Mouse (Mus musculus) MEL (cell line): ENCODE results near the gene 4930550C14Rik. TPM values are rescaled to one million over a fixed set of nuclear protein-coding genes. Genes with fewer than 3 reads are reported as not detected.
A peak's percentile ranks its signal among the peaks of the same experiment; 100 is the strongest.

ENCODE experiments used
- DNase-seq: peaks from one replicate; pipeline ENCODE4 v3.0.0; 2011; ENCODE audit warnings: low read depth, low spot score
- H3K27ac ChIP-seq: 2 replicates; pipeline ENCODE4 v1.5.1; 2012; ENCODE audit warnings: low read depth, mild to moderate bottlenecking, control low read depth, low read length, moderate library complexity; ENCODE audit not compliant: control insufficient read depth
- H3K27me3 ChIP-seq, 2 experiments: fragments of 150-350 bp in 1 of 2; sonication (generic) in 1 of 2; 2 replicates each; pipeline ENCODE4 v1.6.1; 2012; ENCODE audit warnings: low read length in 2 of 2, mild to moderate bottlenecking in 2 of 2, improper control_type of control experiment in 1 of 2, moderate library complexity in 1 of 2; ENCODE audit not compliant: insufficient read depth in 2 of 2, control insufficient read depth in 1 of 2
- H3K36me3 ChIP-seq, 2 experiments: 2 replicates each; pipeline ENCODE4 v1.6.1; 2012 to 2014; ENCODE audit warnings: low read length in 2 of 2, improper control_type of control experiment in 1 of 2, inconsistent platforms in 1 of 2, mild to moderate bottlenecking in 1 of 2; ENCODE audit not compliant: insufficient read depth in 2 of 2, control insufficient read depth in 1 of 2
- H3K4me1 ChIP-seq, 2 experiments: fragments of 150-350 bp in 1 of 2; sonication (generic) in 1 of 2; 2 replicates each; pipeline ENCODE4 v1.6.1; 2012; ENCODE audit warnings: low read length in 2 of 2, improper control_type of control experiment in 1 of 2, mild to moderate bottlenecking in 1 of 2; ENCODE audit not compliant: insufficient read depth in 2 of 2, control insufficient read depth in 1 of 2
- H3K4me3 ChIP-seq, 2 experiments: fragments of 150-350 bp in 1 of 2; sonication (generic) in 1 of 2; 2 replicates each; pipeline ENCODE4 v1.5.1; 2012; ENCODE audit warnings: low read depth in 2 of 2, low read length in 2 of 2, mild to moderate bottlenecking in 2 of 2, moderate library complexity in 2 of 2, control low read depth in 1 of 2, improper control_type of control experiment in 1 of 2; ENCODE audit not compliant: control insufficient read depth in 1 of 2, insufficient read depth in 1 of 2
- H3K79me2 ChIP-seq: 2 replicates; pipeline ENCODE4 v1.6.1; 2012; ENCODE audit warnings: mild to moderate bottlenecking, low read length, moderate library complexity; ENCODE audit not compliant: control insufficient read depth, poor library complexity, insufficient read depth
- H3K9ac ChIP-seq: 2 replicates; pipeline ENCODE4 v1.6.1; 2012; ENCODE audit warnings: low read depth, mild to moderate bottlenecking, control low read depth, low read length, moderate library complexity; ENCODE audit not compliant: control insufficient read depth, poor library complexity, severe bottlenecking
- H3K9me3 ChIP-seq: fragments of 150-350 bp; sonication (generic); replicated peaks from 2 replicates; pipeline ENCODE4 v1.6.1; 2012; ENCODE audit warnings: mild to moderate bottlenecking, low read length, improper control_type of control experiment, moderate library complexity; ENCODE audit not compliant: insufficient read depth
- BHLHE40 ChIP-seq: IDR thresholded peaks from 2 replicates; pipeline ENCODE4 v1.6.1; 2012; ENCODE audit warnings: low read depth, mild to moderate bottlenecking, inconsistent platforms, low read length, improper control_type of control experiment, borderline replicate concordance
- CHD1 ChIP-seq: IDR thresholded peaks from 2 replicates; pipeline ENCODE4 v1.6.1; 2012; ENCODE audit warnings: low read depth, mild to moderate bottlenecking, inconsistent platforms, low read length, improper control_type of control experiment
- ELF1 ChIP-seq: IDR thresholded peaks from 2 replicates; pipeline ENCODE4 v1.6.1; 2014; ENCODE audit warnings: low read depth, mild to moderate bottlenecking, inconsistent platforms, low read length, improper control_type of control experiment, moderate library complexity
- ETS1 ChIP-seq: IDR thresholded peaks from 2 replicates; pipeline ENCODE4 v1.6.1; 2012; ENCODE audit warnings: low read depth, mild to moderate bottlenecking, inconsistent platforms, low read length, improper control_type of control experiment, moderate library complexity
- GATA1 ChIP-seq: IDR thresholded peaks from 2 replicates; pipeline ENCODE4 v1.6.1; 2011; ENCODE audit warnings: low read depth, low read length, improper control_type of control experiment
- JUND ChIP-seq: IDR thresholded peaks from 2 replicates; pipeline ENCODE4 v1.6.1; 2011; ENCODE audit warnings: low read depth, mild to moderate bottlenecking, improper control_type of control experiment, low read length
- MAZ ChIP-seq: IDR thresholded peaks from 2 replicates; pipeline ENCODE4 v1.6.1; 2012; ENCODE audit warnings: low read depth, mild to moderate bottlenecking, inconsistent platforms, low read length, improper control_type of control experiment
- MEF2A ChIP-seq: IDR thresholded peaks from 2 replicates; pipeline ENCODE4 v1.6.1; 2014; ENCODE audit warnings: low read depth, mild to moderate bottlenecking, inconsistent platforms, low read length, improper control_type of control experiment; ENCODE audit not compliant: poor library complexity, insufficient replicate concordance, severe bottlenecking; ENCODE audit errors: extremely low read depth
- MYC ChIP-seq: IDR thresholded peaks from 2 replicates; pipeline ENCODE4 v1.6.1; 2011; ENCODE audit warnings: low read depth, mild to moderate bottlenecking, low read length, improper control_type of control experiment, moderate library complexity
- NELFE ChIP-seq: IDR thresholded peaks from 2 replicates; pipeline ENCODE4 v1.6.1; 2011; ENCODE audit warnings: low read depth, low read length, improper control_type of control experiment
- POLR2A ChIP-seq, 2 experiments: IDR thresholded peaks; 2 replicates each; pipeline ENCODE4 v1.6.1; 2011 to 2012; ENCODE audit warnings: low read length in 2 of 2, mild to moderate bottlenecking in 2 of 2, control low read depth in 1 of 2, improper control_type of control experiment in 1 of 2, low read depth in 1 of 2, moderate library complexity in 1 of 2; ENCODE audit not compliant: control insufficient read depth in 1 of 2, insufficient read depth in 1 of 2, poor library complexity in 1 of 2
- POLR2AphosphoS2 ChIP-seq: IDR thresholded peaks from 2 replicates; pipeline ENCODE4 v1.6.1; 2011; ENCODE audit warnings: low read length, improper control_type of control experiment
- RCOR1 ChIP-seq: IDR thresholded peaks from 2 replicates; pipeline ENCODE4 v1.6.1; 2012; ENCODE audit warnings: low read depth, mild to moderate bottlenecking, inconsistent platforms, low read length, improper control_type of control experiment
- TAL1 ChIP-seq: IDR thresholded peaks from 2 replicates; pipeline ENCODE4 v1.6.1; 2012; ENCODE audit warnings: mild to moderate bottlenecking, inconsistent platforms, low read length, moderate library complexity, mixed read lengths
- TCF12 ChIP-seq: IDR thresholded peaks from 2 replicates; pipeline ENCODE4 v1.6.1; 2014; ENCODE audit warnings: low read depth, mild to moderate bottlenecking, inconsistent platforms, low read length, improper control_type of control experiment, moderate library complexity
- UBTF ChIP-seq: IDR thresholded peaks from 2 replicates; pipeline ENCODE4 v1.6.1; 2012; ENCODE audit warnings: low read depth, mild to moderate bottlenecking, inconsistent platforms, low read length, improper control_type of control experiment, moderate library complexity, borderline replicate concordance; ENCODE audit not compliant: insufficient read depth
- ZMIZ1 ChIP-seq: IDR thresholded peaks from 2 replicates; pipeline ENCODE4 v1.6.1; 2012; ENCODE audit warnings: low read depth, mild to moderate bottlenecking, inconsistent platforms, low read length, improper control_type of control experiment, moderate library complexity
- polyA plus RNA-seq, 2 experiments: library from polyadenylated mRNA; stranded (reverse) in 1 of 2; unstranded in 1 of 2; fragments of >175 nt in 1 of 2; fragments of >200 nt in 1 of 2; gene quantifications; 2 replicates each; pipeline versions ENCODE4 v1.2.1 to v1.2.4; 2012; ENCODE audit warnings: low replicate concordance in 2 of 2, low read depth in 1 of 2; ENCODE audit not compliant: insufficient read length in 2 of 2, insufficient read depth in 1 of 2, missing spikeins in 1 of 2
- total RNA-seq: library from RNA; depleted of rRNA; stranded (reverse); fragments of 300-350 nt; gene quantifications from 2 replicates; pipeline ENCODE4 v1.2.3, GENCODE M21; 2012

4930550C14Rik gene
- total and polyA plus RNA-seq, 3 experiments, result 0.08 TPM; not detected in 1

DNA sequence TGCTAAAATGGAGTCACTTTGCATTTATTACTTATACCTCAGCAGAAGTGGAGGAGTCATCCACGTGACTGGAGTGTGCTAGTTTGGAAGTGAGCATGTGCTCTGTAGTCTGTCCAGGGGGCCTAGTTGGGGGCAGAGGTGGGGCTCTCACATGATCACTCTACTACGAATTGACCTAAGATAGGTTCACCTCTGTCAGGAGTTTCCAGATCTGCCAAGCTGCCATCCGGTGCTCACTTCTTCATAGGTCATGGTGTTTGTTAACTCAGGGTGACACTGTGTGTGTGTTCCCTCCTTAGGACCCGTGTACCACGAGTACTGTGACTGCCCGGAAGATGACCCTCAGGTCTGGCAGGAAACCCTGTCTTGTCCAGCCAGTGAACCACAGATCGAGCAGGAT is 12.0 kb upstream of the 4930550C14Rik start:
- Histone ChIP-seq H3K79me2 (no peaks in the 10 kb centered on the region), H3K4me1 (no peaks in the 10 kb centered on the region), H3K9ac (no peak overlapping the region), H3K27ac (no peak overlapping the region), H3K27me3 (peaks cover 5 to 8% of the 10 kb centered on the region in 2 experiments; a peak in 3 of 4 replicates), H3K9me3 (no peaks in the 10 kb centered on the region), H3K36me3 (no peaks in the 10 kb centered on the region), H3K4me3 (no peak overlapping the region)
- no peak for TF ChIP-seq TAL1
- no peak for TF ChIP-seq UBTF
- TF ChIP-seq MAZ, result no peak
- TF ChIP-seq GATA1, result no peak
- no peak for TF ChIP-seq ZMIZ1
- TF ChIP-seq POLR2A (IDR thresholded peaks at IDR 0.05; ENCODE audit: control insufficient read depth in 1 of 2, insufficient read depth in 1 of 2, low read depth in 1 of 2, low read length in 2 of 2, poor library complexity in 1 of 2), result no peak
- no peak for TF ChIP-seq CHD1
- no peak for TF ChIP-seq ETS1
- TF ChIP-seq RCOR1, result no peak
- no peak for DNase-seq

DNA sequence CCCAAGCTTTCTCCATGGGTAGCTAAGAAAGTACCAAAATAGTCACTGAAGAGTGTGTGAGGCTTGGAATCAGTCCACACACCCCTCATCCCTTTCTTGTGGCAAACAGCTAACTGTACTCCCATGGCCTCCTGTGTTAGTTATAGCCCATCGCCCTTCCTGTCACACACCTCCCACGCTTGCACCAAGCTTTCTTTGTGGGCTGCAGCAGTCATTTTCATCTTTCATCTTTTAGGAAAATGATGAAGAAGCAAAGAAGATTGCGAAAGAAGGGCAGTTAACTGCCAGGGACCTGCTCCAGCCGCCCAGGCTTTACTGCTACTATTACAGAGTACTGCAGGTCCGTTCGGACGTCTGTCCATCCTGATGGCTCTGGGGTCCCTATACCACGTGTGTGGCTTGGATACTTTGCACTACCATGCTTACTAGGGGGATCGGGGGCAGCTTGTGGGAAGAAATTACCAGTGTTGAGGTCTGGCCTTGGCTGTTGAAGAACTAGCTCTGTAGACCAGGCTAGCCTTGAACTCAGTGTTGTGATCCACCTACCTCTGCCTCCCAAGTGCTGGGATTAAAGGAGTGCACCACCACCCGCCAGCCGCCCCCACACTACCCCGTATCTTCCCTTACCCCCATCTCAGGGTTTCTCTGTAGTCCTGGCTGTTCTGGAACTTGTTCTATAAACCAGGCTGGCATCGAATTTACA is 4.3 kb upstream of the 4930550C14Rik start:
- TF ChIP-seq NELFE (no peak), JUND (no peak), MYC (no peak), TAL1 (no peak), TCF12 (no peak), ELF1 (no peak), BHLHE40 (no peak), POLR2AphosphoS2 (no peak), MEF2A (no peak), ZMIZ1 (no peak), ETS1 (no peak), CHD1 (no peak)
- DNase-seq, result no peak
- no peaks in the 10 kb centered on the region for H3K79me2 ChIP-seq
- no peaks in the 10 kb centered on the region; a peak in 1 of 4 replicates for H3K4me1 ChIP-seq
- no peaks in the 10 kb centered on the region for H3K36me3 ChIP-seq
- H3K9ac ChIP-seq, result no peak overlapping the region
- H3K9me3 ChIP-seq, result no peaks in the 10 kb centered on the region
- H3K27me3 ChIP-seq, result peaks cover 2 to 4% of the 10 kb centered on the region in 2 experiments; a peak in 3 of 4 replicates
- peak overlapping the region in 1 of 2 experiments; percentile 32; a peak in 1 of 4 replicates for H3K4me3 ChIP-seq
- no peak overlapping the region for H3K27ac ChIP-seq
